Mouse (Mus musculus) fibroblast of lung, adult 2 months (primary cell): ENCODE data around the gene Actrt2.

Source experiments
- DNase-seq: peaks from one replicate; pipeline ENCODE4 v3.0.0-alpha.2; 2011; ENCODE audit warnings: low read depth

Gene Actrt2

DNA sequence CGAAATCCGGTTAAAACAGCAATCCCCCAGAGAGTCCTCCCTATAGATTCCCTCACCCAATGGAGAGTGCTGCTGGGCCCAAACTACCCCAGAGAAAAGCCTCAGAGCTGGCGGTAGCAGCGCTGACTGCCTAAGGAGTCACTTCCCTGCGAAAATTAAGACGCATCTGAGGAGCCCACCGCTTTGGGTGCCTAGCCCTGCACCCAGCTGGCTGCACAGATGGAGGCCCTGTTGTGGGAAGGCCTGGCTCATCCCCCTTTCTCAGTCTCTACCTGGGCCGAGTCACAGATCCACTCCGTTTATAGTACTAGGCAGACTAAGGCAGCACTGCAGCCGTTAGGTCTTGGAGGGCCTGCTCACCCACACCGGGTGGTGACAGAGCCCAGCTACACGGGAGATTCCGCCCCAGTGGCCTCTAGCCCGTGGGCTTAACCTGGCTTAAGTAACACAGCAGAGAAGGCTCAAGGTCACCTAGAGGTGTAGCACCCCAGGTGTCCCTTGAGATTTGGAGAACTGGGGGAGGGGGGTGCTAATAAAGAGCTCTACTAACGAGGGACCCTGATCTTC lies 29.3 kb downstream of the Actrt2 start:
- DNase-seq, result no peak

DNA sequence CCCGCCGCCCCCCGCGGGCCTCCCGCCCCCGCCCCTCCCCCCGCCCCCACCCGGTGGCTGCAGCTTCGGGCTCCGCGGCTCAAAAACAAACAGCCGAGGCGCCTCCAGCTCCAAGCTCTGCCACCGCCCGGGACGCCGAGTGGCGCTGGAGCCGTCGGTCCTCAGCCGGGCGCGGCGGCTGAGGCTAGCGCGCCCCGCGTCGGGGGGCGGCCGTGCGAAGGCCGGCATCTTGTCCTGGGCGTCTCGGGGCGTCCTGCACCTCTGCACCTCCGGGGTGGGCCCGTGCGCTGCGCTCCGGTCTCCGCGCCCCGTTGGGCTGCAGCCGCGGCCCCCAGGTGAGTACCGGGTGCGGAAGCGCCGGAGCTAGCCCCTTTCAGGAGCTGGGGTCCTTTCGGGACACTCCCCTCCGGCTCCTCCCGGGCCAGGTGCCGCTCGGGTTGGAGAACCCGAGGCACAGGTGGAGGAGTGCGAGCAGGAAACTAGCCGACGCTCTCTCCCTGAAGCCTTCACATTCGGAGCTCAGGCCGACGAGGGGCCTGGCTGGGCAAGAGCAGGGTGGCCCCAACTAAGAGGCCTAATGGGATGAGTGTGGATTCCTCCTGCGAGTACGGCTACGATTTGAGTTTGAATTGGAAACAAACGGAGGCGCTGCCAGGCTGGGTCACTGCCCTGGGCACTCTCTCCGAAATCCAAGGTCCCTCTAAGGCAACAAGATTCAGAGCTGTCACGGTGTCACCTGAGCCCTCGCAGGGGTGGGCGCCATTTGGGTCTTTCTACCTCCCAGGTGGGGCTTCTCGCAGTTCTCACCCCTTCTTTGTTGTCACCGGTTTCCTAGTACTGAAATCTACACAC lies 30.0 kb downstream of the Actrt2 start:
- DNase-seq, result no peak

DNA sequence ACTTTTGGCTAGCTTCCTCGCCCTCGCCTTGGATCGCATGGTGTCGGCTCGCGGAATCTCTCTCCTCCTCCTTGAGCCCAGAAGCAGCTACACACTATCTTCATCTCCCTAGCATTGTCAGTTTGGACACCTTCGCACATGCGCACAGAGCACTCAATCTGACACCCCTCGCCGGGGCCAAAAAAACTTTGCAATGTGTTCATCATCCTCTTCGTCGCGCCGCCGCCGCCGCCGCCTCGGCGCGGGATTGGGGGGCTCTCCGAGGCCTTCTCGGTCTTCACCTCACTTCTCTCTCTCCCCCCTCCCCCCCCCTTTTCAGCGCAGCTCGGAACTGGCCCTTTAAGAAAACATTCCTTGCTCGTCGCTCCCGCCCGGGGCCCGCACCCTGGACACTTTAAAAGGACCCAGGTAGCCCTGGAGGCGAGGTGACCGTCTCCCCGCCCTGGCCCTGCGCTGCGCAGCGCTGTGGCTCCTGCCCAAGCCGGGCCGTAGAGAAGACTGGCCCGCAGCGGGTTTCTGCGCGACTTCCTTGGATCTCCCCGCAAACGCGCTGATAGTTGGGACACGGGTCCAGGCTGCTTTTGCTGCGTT lies 30.9 kb downstream of the Actrt2 start, which contains the start of gene Prdm16:
TSS of gene Prdm16 (minus strand) at position 153 of the 591 bp plus-strand sequence.
- no peak for DNase-seq

- peak; percentile 35 for DNase-seq
Observed at GRCm38 (mm10) chr4:154636053-154636433, 31.6 kb downstream of the Actrt2 start.

- DNase-seq, result no peak
Observed at GRCm38 (mm10) chr4:154635241-154636052, 32.2 kb downstream of the Actrt2 start.

GRCm38 (mm10) chr4:154634470-154635240 lies 33.0 kb downstream of the Actrt2 start:
- no peak for DNase-seq

- no peak for DNase-seq
Observed at GRCm38 (mm10) chr4:154634001-154634400, 33.7 kb downstream of the Actrt2 start.

DNA sequence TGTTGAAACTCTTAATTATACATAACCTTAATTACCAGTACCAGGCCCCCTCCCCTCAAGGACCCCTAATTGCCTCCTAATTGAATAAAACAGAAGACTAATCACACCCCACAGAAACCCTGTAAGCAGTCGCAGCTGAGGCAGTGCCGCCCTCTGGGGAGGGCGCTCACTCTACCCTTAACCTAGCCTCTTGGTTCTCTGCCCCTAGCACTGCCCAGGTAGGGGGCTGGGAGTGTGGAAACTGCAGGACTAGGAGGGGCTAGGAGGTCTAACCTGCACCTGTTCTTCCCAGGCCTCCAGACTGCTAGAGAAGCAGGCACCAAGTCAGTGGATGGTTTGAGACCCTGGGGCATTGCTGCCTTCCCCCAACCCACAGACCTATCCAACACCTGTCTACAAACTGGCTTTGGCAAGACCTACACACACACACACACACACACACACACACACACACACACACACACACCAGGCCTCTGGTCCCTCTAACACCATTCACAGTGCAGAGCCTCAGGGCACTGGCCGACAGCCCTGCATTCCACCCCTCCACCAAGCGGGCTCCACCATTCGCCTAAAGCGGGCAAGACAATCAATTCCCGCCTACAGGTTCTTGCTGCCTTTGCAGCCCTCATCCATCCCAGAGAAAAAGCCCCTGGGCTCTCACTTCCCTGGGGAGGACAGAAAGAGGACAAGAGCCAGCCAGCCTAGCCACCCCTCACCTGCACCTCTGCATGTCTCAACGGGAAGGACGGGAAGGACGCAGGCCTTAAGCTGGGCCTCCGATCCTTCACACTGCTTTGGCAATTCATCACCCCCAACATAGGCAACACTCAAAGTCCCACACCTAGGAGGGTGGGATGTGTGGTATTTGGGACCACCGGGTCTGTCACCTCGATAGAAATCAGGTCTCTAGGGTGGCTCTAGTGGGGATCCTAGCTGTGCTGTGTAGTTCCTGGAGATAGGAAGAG lies 34.6 kb downstream of the Actrt2 start:
- DNase-seq, result no peak

DNA sequence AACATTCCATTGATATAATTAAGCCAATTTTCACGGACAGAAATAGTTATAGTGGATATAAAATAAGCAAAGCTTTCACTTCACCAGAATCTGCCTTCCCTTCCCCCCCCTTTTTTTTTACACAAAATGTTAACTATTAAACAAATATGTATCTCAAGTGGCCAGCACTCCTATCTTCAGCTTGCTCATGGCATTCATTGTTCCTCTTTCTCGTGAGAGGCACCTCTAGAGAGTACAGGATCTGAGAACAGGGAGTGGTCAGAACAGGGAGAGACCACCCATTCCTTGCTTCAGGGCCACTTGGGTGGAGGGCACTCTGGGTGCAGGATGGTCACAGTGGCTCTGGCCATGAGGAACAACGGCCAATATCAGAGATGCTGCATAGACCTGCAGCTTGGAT lies 36.9 kb downstream of the Actrt2 start:
- no peak for DNase-seq

- DNase-seq, result no peak
Observed at GRCm38 (mm10) chr4:154627419-154628142, 40.1 kb downstream of the Actrt2 start.

DNA sequence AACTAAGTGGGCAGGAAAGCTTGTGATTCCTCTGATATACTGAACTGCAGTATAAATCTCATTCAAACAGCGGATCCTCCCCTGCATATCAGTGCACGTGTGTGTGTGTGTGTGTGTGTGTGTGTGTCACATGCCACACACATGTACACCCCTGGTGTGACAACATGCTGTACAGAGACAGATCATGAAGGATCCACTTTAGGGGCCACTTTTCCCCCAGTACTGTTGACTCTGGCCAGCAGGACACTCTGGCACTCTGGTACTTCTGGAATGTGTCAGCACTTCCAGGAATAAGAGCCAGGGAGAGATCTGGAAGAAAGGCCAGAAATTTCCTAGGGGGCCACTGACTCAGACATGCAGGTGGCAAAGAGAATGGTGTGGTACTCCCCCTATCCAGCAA lies 41.4 kb downstream of the Actrt2 start:
- DNase-seq, result no peak

DNA sequence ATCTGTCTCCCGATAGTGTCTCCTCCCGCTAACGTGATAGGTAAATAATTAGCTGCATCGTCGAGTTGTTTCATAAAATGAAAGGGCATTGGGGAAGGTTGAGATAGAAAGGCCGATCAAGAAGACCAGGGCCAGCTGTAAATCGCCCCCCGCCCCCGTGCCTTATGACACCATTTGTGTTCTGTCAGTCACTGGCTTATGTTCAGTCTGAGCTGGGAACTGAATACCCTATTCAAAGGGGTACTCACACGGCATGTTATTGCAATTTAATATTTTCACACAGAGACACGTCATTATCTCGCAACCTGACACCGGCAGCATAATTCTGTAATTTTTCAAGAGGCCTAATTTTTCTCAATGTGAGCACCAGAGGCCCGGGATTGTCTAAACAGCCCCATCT lies 42.0 kb downstream of the Actrt2 start:
- no peak for DNase-seq

DNA sequence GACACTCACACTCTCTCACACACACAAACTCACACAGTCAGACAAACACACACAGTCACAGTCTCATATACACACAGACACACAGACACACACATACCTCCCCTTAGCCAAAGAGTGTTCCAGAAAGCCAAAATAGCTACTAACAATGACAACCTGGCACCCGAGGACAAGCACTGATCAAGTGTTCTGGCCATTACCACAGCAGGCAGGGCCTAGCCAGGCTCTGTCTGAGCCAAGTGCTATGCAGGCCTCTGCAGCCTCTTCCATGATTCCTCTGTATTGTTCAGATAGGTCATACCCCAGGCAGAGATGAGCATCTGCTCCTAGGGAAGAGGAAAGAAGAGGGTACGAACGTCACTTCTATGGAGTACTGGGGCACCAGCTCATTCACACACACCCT lies 44.4 kb downstream of the Actrt2 start:
- no peak for DNase-seq

GRCm38 (mm10) chr4:154622521-154622920 lies 45.1 kb downstream of the Actrt2 start:
- DNase-seq, result no peak
